Mouse (Mus musculus) ES-CJ7 (cell line): ENCODE measurements around the gene Pi4ka.

Source experiments
- DNase-seq: peaks from one replicate; pipeline ENCODE4 v3.0.0; 2011; ENCODE audit warnings: low read depth, low spot score

Pi4ka gene

GRCm38 (mm10) chr16:17405736-17406443 lies at the start of gene Pi4ka, which contains the start of gene Snap29:
Gene Pi4ka (minus strand): TSS chr16:17406314.
Gene Snap29 (plus strand): TSS chr16:17405986.
- DNase-seq = peak; percentile 98

GRCm38 (mm10) chr16:17452373-17452715 lies 46.2 kb upstream of the Pi4ka start:
- DNase-seq = peak; percentile 28

- peak; percentile 98 for DNase-seq
Measured at GRCm38 (mm10) chr16:17451541-17452372, 45.6 kb upstream of the Pi4ka start, which contains the start of gene Crkl. Gene Crkl (plus strand): TSS chr16:17451987.

- peak; percentile 53 for DNase-seq
Measured at GRCm38 (mm10) chr16:17432576-17432975, 26.5 kb upstream of the Pi4ka start.

- peak; percentile 49 for DNase-seq
Measured at GRCm38 (mm10) chr16:17423021-17423420, 16.9 kb upstream of the Pi4ka start.

- DNase-seq = no peak
Measured at GRCm38 (mm10) chr16:17410209-17410608, 4.1 kb upstream of the Pi4ka start.

GRCm38 (mm10) chr16:17409046-17409445 lies 2.9 kb upstream of the Pi4ka start:
- no peak for DNase-seq

- DNase-seq = no peak
Measured at GRCm38 (mm10) chr16:17406512-17407231, 558 bp upstream of the Pi4ka start.

- peak; percentile 56 for DNase-seq
Measured at GRCm38 (mm10) chr16:17405271-17405696, 830 bp downstream of the Pi4ka start.

- DNase-seq = peak; percentile 71
Measured at GRCm38 (mm10) chr16:17402855-17403254, 3.3 kb downstream of the Pi4ka start.

GRCm38 (mm10) chr16:17392784-17393183 lies 13.3 kb downstream of the Pi4ka start:
- no peak for DNase-seq

GRCm38 (mm10) chr16:17383594-17384326 lies 22.4 kb downstream of the Pi4ka start:
- no peak for DNase-seq

- peak; percentile 21 for DNase-seq
Measured at GRCm38 (mm10) chr16:17382306-17382705, 23.8 kb downstream of the Pi4ka start.

- DNase-seq = no peak
Measured at GRCm38 (mm10) chr16:17358787-17359186, 47.3 kb downstream of the Pi4ka start.

- DNase-seq = no peak
Measured at GRCm38 (mm10) chr16:17356031-17356430, 50.1 kb downstream of the Pi4ka start.

GRCm38 (mm10) chr16:17346766-17347165 lies 59.3 kb downstream of the Pi4ka start:
- DNase-seq = no peak

GRCm38 (mm10) chr16:17345813-17346155 lies 60.3 kb downstream of the Pi4ka start:
- DNase-seq = no peak

GRCm38 (mm10) chr16:17345141-17345812 lies 60.8 kb downstream of the Pi4ka start:
- no peak for DNase-seq

GRCm38 (mm10) chr16:17341847-17342246 lies 64.3 kb downstream of the Pi4ka start:
- DNase-seq = no peak

GRCm38 (mm10) chr16:17340705-17341104 lies 65.4 kb downstream of the Pi4ka start:
- DNase-seq = no peak

- no peak for DNase-seq
Measured at GRCm38 (mm10) chr16:17339701-17340100, 66.4 kb downstream of the Pi4ka start.
